Mouse (Mus musculus) hindbrain, embryonic 15.5 days (tissue): ENCODE measurements around the gene Gm10985. TPM values are rescaled to one million over a fixed set of nuclear protein-coding genes. Genes with fewer than 3 reads are reported as not detected.

Experiments
- ATAC-seq: fragments of 200-750 bp; cut with Nextera tagmentation; 2 replicates; pipeline ENCODE4 v1.8.0; 2017; ENCODE audit warnings: low read depth, moderate number of reproducible peaks, moderate TSS enrichment; ENCODE audit not compliant: low FRiP score
- H3K27ac ChIP-seq: fragments of 300-500 bp; sonication (generic); replicated peaks from 2 replicates; pipeline ENCODE4 v1.5.1; 2015; ENCODE audit warnings: mild to moderate bottlenecking, inconsistent platforms
- H3K27me3 ChIP-seq: fragments of 300-500 bp; sonication (generic); 2 replicates; pipeline ENCODE4 v1.6.1; 2015; ENCODE audit warnings: control low read depth, inconsistent platforms
- H3K36me3 ChIP-seq: fragments of 300-500 bp; sonication (generic); 2 replicates; pipeline ENCODE4 v1.6.1; 2015; ENCODE audit warnings: control low read depth, inconsistent platforms
- H3K4me1 ChIP-seq: fragments of 300-500 bp; sonication (generic); replicated peaks from 2 replicates; pipeline ENCODE4 v1.6.1; 2015; ENCODE audit warnings: control low read depth, inconsistent platforms
- H3K4me2 ChIP-seq: fragments of 300-500 bp; sonication (generic); 2 replicates; pipeline ENCODE4 v1.6.1; 2015; ENCODE audit warnings: moderate library complexity, mild to moderate bottlenecking, inconsistent platforms
- H3K4me3 ChIP-seq: fragments of 300-500 bp; sonication (generic); 2 replicates; pipeline ENCODE4 v1.5.1; 2015; ENCODE audit warnings: mild to moderate bottlenecking, inconsistent platforms
- H3K9ac ChIP-seq: fragments of 300-500 bp; sonication (generic); 2 replicates; pipeline ENCODE4 v1.6.1; 2015; ENCODE audit warnings: inconsistent platforms
- H3K9me3 ChIP-seq: fragments of 300-500 bp; sonication (generic); 2 replicates; pipeline ENCODE4 v1.6.1; 2016; ENCODE audit warnings: control low read depth, inconsistent platforms
- WGBS: fragments of 180-500 bp; shearing (Covaris S2); methylation state at CpG from one replicate; pipeline ENCODE4 v1.1.7; 2015; 5-methylcytosine and 5-hydroxymethylcytosine counted together
- polyA plus RNA-seq: library from polyadenylated mRNA; unstranded; fragments of >200 nt; fragmentation: Nextera tagmentation; extraction: Ambion mirVana; gene quantifications from 2 replicates; pipeline ENCODE4 v1.2.1, GENCODE M21; 2015

The Gm10985 gene
- not detected in 2 replicates for polyA plus RNA-seq

- Histone ChIP-seq H3K4me3 (no peak within 1 kb of the TSS), H3K4me2 (no peak within 1 kb of the TSS), H3K36me3 (no peaks in the 10 kb centered on the region), H3K27ac (no peak within 1 kb of the TSS), H3K9ac (no peak within 1 kb of the TSS), H3K4me1 (no peaks in the 10 kb centered on the region), H3K27me3 (no peaks in the 10 kb centered on the region), H3K9me3 (no peaks in the 10 kb centered on the region)
- no peak for ATAC-seq
- WGBS, result 79% methylated on average over 2 of the region's 2 CpGs
Measured at GRCm38 (mm10) chr3:53844786-53845185, at the start of gene Gm10985. Gene Gm10985, plus strand, starts transcription at chr3:53845086.

DNA sequence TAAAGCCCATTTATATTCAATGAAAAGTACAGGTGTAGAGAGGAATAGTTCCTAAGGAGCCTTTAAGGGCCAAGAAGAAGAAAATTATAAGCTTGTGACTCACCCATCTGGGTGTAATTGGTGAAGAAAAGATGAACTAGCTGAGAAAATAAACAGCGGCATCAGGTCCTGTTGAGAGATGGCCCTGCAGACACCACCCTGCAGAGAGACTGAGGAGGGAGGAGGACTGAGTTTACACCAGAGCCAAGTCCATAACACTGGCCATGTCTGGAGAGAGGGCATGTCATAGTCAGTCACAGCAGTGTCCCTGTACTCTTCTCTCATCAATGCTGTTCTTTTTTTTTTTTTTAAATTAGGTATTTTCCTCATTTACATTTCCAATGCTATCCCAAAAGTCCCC lies 48.0 kb upstream of the Gm10985 start:
- no peak overlapping the region for H3K9ac ChIP-seq
- H3K4me2 ChIP-seq, result no peak overlapping the region
- 68% methylated on average over 1 of the region's 1 CpGs for WGBS
- H3K9me3 ChIP-seq, result no peaks in the 10 kb centered on the region
- no peak overlapping the region for H3K4me3 ChIP-seq
- ATAC-seq, result no peak
- H3K4me1 ChIP-seq, result no peaks in the 10 kb centered on the region
- no peaks in the 10 kb centered on the region for H3K27me3 ChIP-seq
- H3K36me3 ChIP-seq, result no peaks in the 10 kb centered on the region
- H3K27ac ChIP-seq, result no peak overlapping the region

DNA sequence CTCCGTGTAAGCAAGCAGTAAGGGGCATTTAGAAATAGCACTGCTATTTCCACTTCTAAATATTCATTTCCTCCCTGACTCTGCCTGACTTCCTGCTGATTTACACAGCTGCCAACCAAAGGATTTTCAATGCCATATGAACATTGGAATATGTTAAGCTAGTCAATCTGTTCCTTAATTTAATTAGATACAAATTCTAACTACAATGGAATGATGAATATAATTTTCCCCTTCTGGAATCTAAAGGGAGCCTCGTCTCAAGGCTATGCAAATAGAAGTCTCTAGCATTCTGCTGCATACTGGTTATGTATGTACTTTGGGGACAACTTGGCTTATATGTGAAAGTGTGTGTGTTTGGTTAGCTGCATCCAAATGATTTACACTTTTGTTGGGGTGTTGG lies 45.2 kb upstream of the Gm10985 start:
- H3K4me1 ChIP-seq, result no peaks in the 10 kb centered on the region
- no peak for ATAC-seq
- no peak overlapping the region for H3K9ac ChIP-seq
- H3K4me2 ChIP-seq, result no peak overlapping the region
- no peak overlapping the region for H3K4me3 ChIP-seq
- no peaks in the 10 kb centered on the region for H3K9me3 ChIP-seq
- 42% methylated on average over 2 of the region's 2 CpGs for WGBS
- no peak overlapping the region for H3K27ac ChIP-seq
- H3K27me3 ChIP-seq, result no peaks in the 10 kb centered on the region
- no peaks in the 10 kb centered on the region for H3K36me3 ChIP-seq

DNA sequence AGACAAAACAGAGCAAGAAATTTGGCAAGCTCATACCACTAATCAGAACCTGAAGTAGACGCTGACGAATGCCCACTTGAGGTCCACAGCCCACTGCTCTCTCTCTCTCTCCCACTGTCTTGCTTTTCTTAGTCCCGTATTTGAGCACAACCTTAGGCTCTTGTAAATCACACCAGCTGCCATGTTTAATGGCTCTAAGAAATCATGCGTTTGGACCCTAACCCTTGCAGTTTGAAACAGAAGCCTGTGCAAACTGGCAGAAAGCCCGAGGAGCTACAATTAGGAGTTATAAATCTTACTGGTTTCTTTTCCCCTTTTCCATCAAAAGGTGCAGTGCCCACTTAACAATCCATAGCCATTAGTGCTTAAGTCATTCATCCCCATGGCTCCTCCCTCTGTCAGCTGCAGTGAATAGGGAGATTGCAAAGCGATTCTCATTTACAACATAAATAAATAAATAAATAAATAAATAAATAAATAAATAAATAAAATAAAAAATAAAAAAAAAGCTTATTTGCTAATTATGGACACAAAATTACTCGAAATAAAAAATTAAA lies 31.4 kb upstream of the Gm10985 start:
- H3K4me2 ChIP-seq, result no peak overlapping the region
- H3K4me1 ChIP-seq, result no peaks in the 10 kb centered on the region
- H3K9ac ChIP-seq, result no peak overlapping the region
- H3K9me3 ChIP-seq, result no peaks in the 10 kb centered on the region
- H3K27me3 ChIP-seq, result no peaks in the 10 kb centered on the region
- no peaks in the 10 kb centered on the region for H3K36me3 ChIP-seq
- ATAC-seq, result no peak
- H3K27ac ChIP-seq, result no peak overlapping the region
- 75% methylated on average over 7 of the region's 7 CpGs for WGBS
- no peak overlapping the region for H3K4me3 ChIP-seq

- Histone ChIP-seq H3K4me3 (no peak overlapping the region), H3K4me2 (no peak overlapping the region), H3K9me3 (no peaks in the 10 kb centered on the region), H3K27me3 (no peaks in the 10 kb centered on the region), H3K36me3 (no peaks in the 10 kb centered on the region), H3K9ac (no peak overlapping the region), H3K4me1 (no peaks in the 10 kb centered on the region), H3K27ac (no peak overlapping the region)
- no peak for ATAC-seq
- WGBS, result 69% methylated on average over 2 of the region's 2 CpGs
Measured at GRCm38 (mm10) chr3:53834238-53834637, 10.6 kb upstream of the Gm10985 start.

- ATAC-seq, result no peak
- H3K9ac ChIP-seq, result no peak overlapping the region
- H3K4me2 ChIP-seq, result no peak overlapping the region
- H3K9me3 ChIP-seq, result no peaks in the 10 kb centered on the region
- no peak overlapping the region for H3K4me3 ChIP-seq
- H3K36me3 ChIP-seq, result no peaks in the 10 kb centered on the region
- H3K4me1 ChIP-seq, result no peaks in the 10 kb centered on the region
- 75% methylated on average over 7 of the region's 7 CpGs for WGBS
- no peak overlapping the region for H3K27ac ChIP-seq
- H3K27me3 ChIP-seq, result no peaks in the 10 kb centered on the region
Measured at GRCm38 (mm10) chr3:53846206-53846928, 1.5 kb downstream of the Gm10985 start.

GRCm38 (mm10) chr3:53847726-53848125 lies 2.8 kb downstream of the Gm10985 start:
- H3K9me3 ChIP-seq, result no peaks in the 10 kb centered on the region
- H3K4me2 ChIP-seq, result no peak overlapping the region
- H3K4me1 ChIP-seq, result no peaks in the 10 kb centered on the region
- no peak overlapping the region for H3K27ac ChIP-seq
- WGBS, result 58% methylated on average over 4 of the region's 4 CpGs
- H3K27me3 ChIP-seq, result no peaks in the 10 kb centered on the region
- H3K36me3 ChIP-seq, result no peaks in the 10 kb centered on the region
- no peak; the same call in 1 of the 2 replicates for ATAC-seq
- H3K9ac ChIP-seq, result no peak overlapping the region
- no peak overlapping the region for H3K4me3 ChIP-seq

DNA sequence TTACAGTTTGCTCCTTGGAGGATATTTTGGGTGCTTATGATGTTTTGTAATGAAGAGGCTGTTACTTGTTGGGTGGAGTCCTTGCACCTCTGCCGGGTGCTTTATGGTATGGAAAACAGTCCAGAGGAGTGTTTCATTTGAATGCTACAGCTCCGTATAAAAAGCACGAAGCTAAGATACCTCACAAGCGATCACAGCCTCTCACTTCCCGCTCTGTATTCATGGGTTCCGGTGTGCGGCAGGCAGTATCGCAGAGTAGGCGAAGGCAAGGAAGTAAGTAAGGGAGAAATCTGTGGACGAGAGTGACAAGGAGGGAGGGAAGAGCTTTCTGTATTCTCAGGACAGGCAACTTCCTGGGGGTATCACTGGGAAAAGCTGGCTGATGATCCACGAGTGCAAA lies 3.4 kb downstream of the Gm10985 start:
- no peaks in the 10 kb centered on the region for H3K27me3 ChIP-seq
- WGBS, result 85% methylated on average over 11 of the region's 11 CpGs
- ATAC-seq, result no peak
- no peak overlapping the region for H3K27ac ChIP-seq
- H3K4me1 ChIP-seq, result no peaks in the 10 kb centered on the region
- no peak overlapping the region for H3K4me2 ChIP-seq
- H3K36me3 ChIP-seq, result no peaks in the 10 kb centered on the region
- H3K9me3 ChIP-seq, result no peaks in the 10 kb centered on the region
- no peak overlapping the region for H3K9ac ChIP-seq
- H3K4me3 ChIP-seq, result no peak overlapping the region

GRCm38 (mm10) chr3:53854261-53854660 lies 9.4 kb downstream of the Gm10985 start:
- no peak for ATAC-seq
- peaks cover 22% of the 10 kb centered on the region for H3K36me3 ChIP-seq
- H3K27ac ChIP-seq, result no peak overlapping the region
- WGBS, result 88% methylated on average over 4 of the region's 4 CpGs
- no peaks in the 10 kb centered on the region for H3K9me3 ChIP-seq
- H3K4me1 ChIP-seq, result no peaks in the 10 kb centered on the region
- H3K4me2 ChIP-seq, result no peak overlapping the region
- no peak overlapping the region for H3K4me3 ChIP-seq
- no peaks in the 10 kb centered on the region for H3K27me3 ChIP-seq
- no peak overlapping the region for H3K9ac ChIP-seq

GRCm38 (mm10) chr3:53854831-53855230 lies 9.9 kb downstream of the Gm10985 start:
- 90% methylated on average over 3 of the region's 3 CpGs for WGBS
- H3K4me1 ChIP-seq, result no peaks in the 10 kb centered on the region

GRCm38 (mm10) chr3:53863383-53864220 lies 18.7 kb downstream of the Gm10985 start, which contains the start of gene Ufm1:
Gene Ufm1, minus strand, starts transcription at chr3:53863830.
- no peaks in the 10 kb centered on the region for H3K27me3 ChIP-seq
- H3K4me1 ChIP-seq, result peaks cover 15% of the 10 kb centered on the region
- peak within 1 kb of the TSS; percentile 76 for H3K9ac ChIP-seq
- peak; percentile 99 for ATAC-seq
- WGBS, result under 1% methylated on average over 58 of the region's 58 CpGs
- peak within 1 kb of the TSS; percentile 69 for H3K27ac ChIP-seq
- peak within 1 kb of the TSS; percentile 90 for H3K4me2 ChIP-seq
- no peaks in the 10 kb centered on the region for H3K9me3 ChIP-seq
- peak within 1 kb of the TSS; percentile 85 for H3K4me3 ChIP-seq
- peaks cover 32% of the 10 kb centered on the region for H3K36me3 ChIP-seq

More at GRCm38 (mm10) chr3:53854831-53855230, 9.9 kb downstream of the Gm10985 start:
- Histone ChIP-seq H3K27ac (no peak overlapping the region), H3K27me3 (no peaks in the 10 kb centered on the region), H3K9ac (no peak overlapping the region), H3K36me3 (peaks cover 27% of the 10 kb centered on the region), H3K4me2 (no peak overlapping the region), H3K4me3 (no peak overlapping the region), H3K9me3 (no peaks in the 10 kb centered on the region)
- no peak for ATAC-seq

DNA sequence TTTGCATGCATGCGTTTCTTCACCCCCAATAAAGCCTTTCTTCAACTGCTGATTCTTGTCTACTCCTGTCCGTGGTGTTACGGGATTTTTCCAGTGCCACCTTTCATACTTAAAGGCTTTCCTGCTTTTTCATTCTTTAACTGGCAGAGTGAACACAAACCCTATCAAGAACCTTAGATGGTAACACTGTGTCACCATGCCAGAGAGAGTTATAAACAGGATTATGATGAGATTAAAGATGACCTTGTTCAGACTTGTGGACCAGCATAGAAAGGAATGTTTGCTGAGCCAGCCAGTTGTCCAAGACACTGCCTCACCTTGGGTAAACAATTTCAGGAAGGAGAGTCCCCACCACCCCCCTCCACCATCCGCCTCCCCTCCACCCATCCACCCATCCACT lies 23.3 kb downstream of the Gm10985 start:
- WGBS, result 89% methylated on average over 4 of the region's 4 CpGs
- no peak overlapping the region for H3K4me2 ChIP-seq
- ATAC-seq, result no peak

More for the DNA sequence above, 23.3 kb downstream of the Gm10985 start:
- Histone ChIP-seq H3K4me1 (peaks cover 5% of the 10 kb centered on the region; the same call in 1 of the 2 replicates), H3K4me3 (no peak overlapping the region), H3K27me3 (no peaks in the 10 kb centered on the region), H3K9ac (no peak overlapping the region), H3K27ac (no peak overlapping the region), H3K36me3 (no peaks in the 10 kb centered on the region), H3K9me3 (no peaks in the 10 kb centered on the region)
